Mouse (Mus musculus) cerebellum, postnatal 4 days (tissue): Measurements from ENCODE around the gene Neu1.
"Not testable (repeated sequence)": the region's sequence is repeated elsewhere in the genome, so short reads cannot be mapped to it uniquely, and the experiment has no call there.

Source experiments
- DNase-seq, 2 experiments: peaks; one replicate each; pipeline ENCODE4 v3.0.0; 2022; ENCODE audit warnings: low spot score in 2 of 2, mixed read lengths in 1 of 2

Neu1 gene

GRCm38 (mm10) chr17:34948721-34949552, 17.9 kb downstream of the Neu1 start:
- not testable (repeated sequence) for DNase-seq

- DNase-seq, result no peak
These were observed 18.5 kb downstream of the Neu1 start for GRCm38 (mm10) chr17:34949553-34949969.

GRCm38 (mm10) chr17:34950514-34951455, 19.7 kb downstream of the Neu1 start:
- DNase-seq, result no peak

- no peak for DNase-seq
These were observed 20.8 kb downstream of the Neu1 start for GRCm38 (mm10) chr17:34951636-34952377.

GRCm38 (mm10) chr17:34952378-34953040, 21.5 kb downstream of the Neu1 start:
- peak; percentile 79 to 88 for DNase-seq

- DNase-seq, result no peak
These were observed 22.2 kb downstream of the Neu1 start for GRCm38 (mm10) chr17:34953258-34953657.

GRCm38 (mm10) chr17:34953904-34954303, 22.9 kb downstream of the Neu1 start:
- DNase-seq, result no peak

GRCm38 (mm10) chr17:34954831-34955230, 23.8 kb downstream of the Neu1 start:
- no peak for DNase-seq

GRCm38 (mm10) chr17:34955884-34956283, 24.8 kb downstream of the Neu1 start:
- no peak for DNase-seq

- DNase-seq, result no peak
These were observed 25.3 kb downstream of the Neu1 start for GRCm38 (mm10) chr17:34956340-34956739.

GRCm38 (mm10) chr17:34957291-34957690, 26.2 kb downstream of the Neu1 start:
- not testable (repeated sequence) for DNase-seq

- DNase-seq, result not testable (repeated sequence)
These were observed 26.9 kb downstream of the Neu1 start for GRCm38 (mm10) chr17:34957966-34958365.

- DNase-seq, result not testable (repeated sequence)
These were observed 27.7 kb downstream of the Neu1 start for GRCm38 (mm10) chr17:34958734-34959129.

GRCm38 (mm10) chr17:34959130-34959778, 28.2 kb downstream of the Neu1 start, which contains the start of gene Hspa1b:
Hspa1b (minus strand) TSS chr17:34959238.
- DNase-seq, result peak in 1 of 2 experiments; percentile 52

GRCm38 (mm10) chr17:34959881-34960515, 28.9 kb downstream of the Neu1 start:
- no peak for DNase-seq

- DNase-seq, result no peak
These were observed 29.8 kb downstream of the Neu1 start for GRCm38 (mm10) chr17:34960702-34961493.

GRCm38 (mm10) chr17:34962125-34962524, 31.1 kb downstream of the Neu1 start:
- DNase-seq, result no peak

- DNase-seq, result no peak
These were observed 31.8 kb downstream of the Neu1 start for GRCm38 (mm10) chr17:34962841-34963240.

- no peak for DNase-seq
These were observed 33.6 kb downstream of the Neu1 start for GRCm38 (mm10) chr17:34964640-34965049.
